Mouse (Mus musculus): Measurements from ENCODE around the gene Ttbk2. TPM values are rescaled to one million over a fixed set of nuclear protein-coding genes. Genes with fewer than 3 reads are reported as not detected.

The Ttbk2 gene
- total RNA-seq, 2 experiments from 2014 or later = 7.6 to 9.2 TPM

DNA sequence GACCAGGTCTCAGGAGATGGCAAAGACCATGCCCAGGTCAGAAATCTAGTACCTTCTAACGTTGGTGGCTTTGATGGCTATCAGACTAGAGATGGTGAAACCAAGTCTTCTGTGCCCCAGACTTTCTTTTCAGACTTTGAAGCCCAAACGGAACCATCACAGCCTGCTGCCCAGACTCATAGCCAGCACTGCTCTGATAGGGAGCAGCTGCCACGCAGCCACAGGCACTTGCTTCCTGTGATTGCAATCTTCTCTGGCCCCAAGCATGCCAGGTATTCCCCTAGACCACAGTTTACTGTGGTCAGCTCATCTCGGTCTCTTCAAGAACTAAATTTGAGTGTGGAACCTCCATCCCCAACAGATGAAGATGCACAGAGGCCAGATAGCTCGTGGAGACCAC, 147.7 kb downstream of the Ttbk2 start:
- Histone ChIP-seq H3K27ac (no peak overlapping the region), H3K4me3 (no peak overlapping the region)
- DNase-seq = no peak
- no peak for TF ChIP-seq CTCF (IDR thresholded peaks at IDR 0.05)
- intact Hi-C loops (cut with DNase I) = no loop called here

- DNase-seq = no peak
- intact Hi-C loops (cut with DNase I) = no loop called here
- no peak for TF ChIP-seq CTCF (IDR thresholded peaks at IDR 0.05)
- Histone ChIP-seq H3K27ac (no peak overlapping the region), H3K4me3 (no peak overlapping the region)
These were observed 150.0 kb downstream of the Ttbk2 start for GRCm38 (mm10) chr2:120700379-120700885.

DNA sequence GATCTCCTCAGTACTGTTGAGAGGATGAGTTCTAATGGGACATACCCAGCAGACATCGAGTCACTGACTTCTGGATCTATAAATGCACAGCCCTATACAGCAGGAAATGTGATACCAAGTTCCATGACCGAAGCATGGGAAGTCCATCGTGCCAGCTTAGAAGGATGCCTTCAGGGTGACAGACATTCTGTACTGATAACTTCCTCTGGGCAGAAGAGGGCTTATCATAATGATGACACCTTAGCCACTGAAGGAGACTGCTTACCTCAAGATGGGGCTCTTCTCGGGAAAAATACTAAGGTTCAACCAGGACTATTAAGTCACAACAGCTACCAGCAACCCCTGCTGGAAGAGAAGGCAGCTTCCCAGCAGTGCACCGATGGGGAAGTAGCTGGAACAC, 152.6 kb downstream of the Ttbk2 start:
- DNase-seq = no peak
- no peak for TF ChIP-seq CTCF (IDR thresholded peaks at IDR 0.05)
- H3K4me3 ChIP-seq = no peak overlapping the region
- H3K27ac ChIP-seq = no peak overlapping the region
- intact Hi-C loops (cut with DNase I) = no loop called here

Other genes starting within 250 kb of the Ttbk2 start
- 1 to 10 TPM; 5.7 to 8.6 TPM for gene Haus2, start 241.2 kb downstream of the Ttbk2 start, total RNA-seq (2021)
- gene Lrrc57, start 241.1 kb downstream of the Ttbk2 start, total RNA-seq (2021) = 10 to 100 TPM in 1 of 2 experiments, 1 to 10 TPM in 1; 9.9 to 13.9 TPM
- gene Stard9, start 221.5 kb downstream of the Ttbk2 start, total RNA-seq (2021) = 1 to 10 TPM; 3.0 TPM
- gene Cdan1, start 476 bp downstream of the Ttbk2 start, total RNA-seq (2021) = 1 to 10 TPM; 5.3 to 6.0 TPM
- 10 to 100 TPM; 28.5 to 29.9 TPM for gene Ubr1, start 120.1 kb upstream of the Ttbk2 start, total RNA-seq (2021)
- gene Tmem62, start 126.4 kb upstream of the Ttbk2 start, total RNA-seq (2021) = 1 to 10 TPM; 3.0 to 3.3 TPM
- 10 to 100 TPM; 20.9 to 21.1 TPM for gene Ccndbp1, start 157.8 kb upstream of the Ttbk2 start, total RNA-seq (2021)
- gene Epb42, start 186.5 kb upstream of the Ttbk2 start, total RNA-seq (2021) = not detected
- gene Tgm5, start 235.2 kb upstream of the Ttbk2 start, total RNA-seq (2021) = under 1 TPM in 1 of 2 experiments, not detected in 1; 0.11 TPM